Mouse (Mus musculus): ENCODE data around the gene Nebl. TPM values are rescaled to one million over a fixed set of nuclear protein-coding genes. Genes with fewer than 3 reads are reported as not detected.
A peak's percentile ranks its signal among the peaks of the same experiment; 100 is the strongest.

Gene Nebl
- polyA plus RNA-seq (2012; rRNA removed) = 6.5 and 7.3 TPM in 2 replicates

DNA sequence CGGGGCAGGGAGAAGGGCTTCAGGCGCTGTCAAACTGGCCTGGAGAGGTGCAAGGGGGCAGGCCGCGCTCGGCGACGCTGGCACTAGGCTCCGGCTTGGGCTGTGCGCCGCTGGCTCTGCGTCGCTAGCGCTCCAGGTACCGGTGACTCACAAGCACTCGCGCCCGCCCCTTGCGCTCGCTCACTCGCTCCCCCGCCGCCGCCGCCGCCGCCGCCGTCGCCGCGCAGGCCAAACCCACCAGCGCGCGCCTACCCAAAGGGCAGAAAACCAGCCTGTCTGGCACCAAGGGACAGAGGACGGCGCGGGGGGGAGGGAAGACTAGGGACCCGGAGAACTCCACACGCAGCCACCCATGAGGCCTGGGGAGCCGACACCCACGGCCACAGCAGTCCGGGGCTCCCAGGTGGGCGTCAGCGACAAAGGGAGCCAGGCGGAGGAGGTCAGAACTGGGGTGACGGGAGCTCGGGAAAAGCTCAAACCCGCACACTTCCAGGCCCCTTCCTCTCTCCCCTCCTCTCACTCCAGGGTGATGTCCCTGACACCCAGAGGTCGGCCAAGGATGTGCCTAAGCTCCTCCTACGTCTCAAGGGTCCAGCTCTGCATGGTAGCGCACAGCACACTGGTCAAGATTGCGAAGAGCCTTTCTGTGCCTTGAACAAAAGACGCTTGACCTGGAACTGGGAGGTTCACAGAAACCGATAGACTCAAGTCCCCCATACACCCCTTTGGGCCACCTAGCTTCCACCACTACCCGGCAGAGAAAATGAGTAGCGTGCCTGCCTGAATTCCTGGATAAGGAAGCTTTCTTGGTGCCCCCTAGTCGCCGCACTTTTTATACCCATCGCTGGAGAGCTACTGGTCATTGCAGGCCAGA lies at the start of gene Nebl:
Nebl (minus strand) TSS at position 508 of the 874 bp plus-strand sequence.
- Histone ChIP-seq H3K36me3 (ENCODE audit: control insufficient read depth, insufficient read depth, low read length) (no peaks in the 10 kb centered on the region), H3K27me3 (ENCODE audit: control insufficient read depth, insufficient read depth, low read length) (peaks cover 8% of the 10 kb centered on the region), H3K27ac (ENCODE audit: insufficient read depth, low read length) (no peak within 1 kb of the TSS), H3K4me3 (ENCODE audit: extremely low read depth, insufficient read depth, insufficient read length) (peak within 1 kb of the TSS; percentile 43), H3K4me1 (ENCODE audit: control insufficient read depth, insufficient read depth, insufficient read length) (no peaks in the 10 kb centered on the region)
- 4% methylated on average over 59 of the region's 59 CpGs for WGBS
- TF ChIP-seq POLR2A (IDR thresholded peaks at IDR 0.05; ENCODE audit: low read depth, low read length) = no peak
- TF ChIP-seq CTCF (IDR thresholded peaks at IDR 0.05; ENCODE audit: extremely low read depth, insufficient read depth, insufficient read length, insufficient replicate concordance) = no peak
- no peak for DNase-seq (ENCODE audit: low read depth in 1 of 2, low spot score in 2 of 2)

- no peaks in the 10 kb centered on the region for H3K36me3 ChIP-seq (ENCODE audit: control insufficient read depth, insufficient read depth, low read length)
- no peaks in the 10 kb centered on the region for H3K4me1 ChIP-seq (ENCODE audit: control insufficient read depth, insufficient read depth, insufficient read length)
- DNase-seq (ENCODE audit: low read depth in 1 of 2, low spot score in 2 of 2) = no peak
- 92% methylated on average over 4 of the region's 4 CpGs for WGBS
- H3K27me3 ChIP-seq (ENCODE audit: control insufficient read depth, insufficient read depth, low read length) = no peaks in the 10 kb centered on the region
- no peak overlapping the region for H3K27ac ChIP-seq (ENCODE audit: insufficient read depth, low read length)
- TF ChIP-seq POLR2A (IDR thresholded peaks at IDR 0.05; ENCODE audit: low read depth, low read length) (no peak), CTCF (IDR thresholded peaks at IDR 0.05; ENCODE audit: extremely low read depth, insufficient read depth, insufficient read length, insufficient replicate concordance) (no peak)
- H3K4me3 ChIP-seq (ENCODE audit: extremely low read depth, insufficient read depth, insufficient read length) = no peak overlapping the region
Observed at GRCm38 (mm10) chr2:17770246-17770825, 39.1 kb upstream of the Nebl start.

GRCm38 (mm10) chr2:17769242-17769755 lies 38.0 kb upstream of the Nebl start:
- no peak for DNase-seq (ENCODE audit: low read depth in 1 of 2, low spot score in 2 of 2)
- no peaks in the 10 kb centered on the region for H3K4me1 ChIP-seq (ENCODE audit: control insufficient read depth, insufficient read depth, insufficient read length)
- 54% methylated on average over 5 of the region's 5 CpGs for WGBS
- no peak overlapping the region for H3K27ac ChIP-seq (ENCODE audit: insufficient read depth, low read length)
- no peaks in the 10 kb centered on the region for H3K36me3 ChIP-seq (ENCODE audit: control insufficient read depth, insufficient read depth, low read length)
- H3K27me3 ChIP-seq (ENCODE audit: control insufficient read depth, insufficient read depth, low read length) = no peaks in the 10 kb centered on the region
- no peak overlapping the region for H3K4me3 ChIP-seq (ENCODE audit: extremely low read depth, insufficient read depth, insufficient read length)
- TF ChIP-seq POLR2A (IDR thresholded peaks at IDR 0.05; ENCODE audit: low read depth, low read length) (no peak), CTCF (IDR thresholded peaks at IDR 0.05; ENCODE audit: extremely low read depth, insufficient read depth, insufficient read length, insufficient replicate concordance) (no peak)

GRCm38 (mm10) chr2:17756271-17756670 lies 25.0 kb upstream of the Nebl start:
- H3K27ac ChIP-seq (ENCODE audit: insufficient read depth, low read length) = no peak overlapping the region
- no peak overlapping the region for H3K4me3 ChIP-seq (ENCODE audit: extremely low read depth, insufficient read depth, insufficient read length)
- TF ChIP-seq CTCF (IDR thresholded peaks at IDR 0.05; ENCODE audit: extremely low read depth, insufficient read depth, insufficient read length, insufficient replicate concordance) (no peak), POLR2A (IDR thresholded peaks at IDR 0.05; ENCODE audit: low read depth, low read length) (no peak)
- no peaks in the 10 kb centered on the region; the same call in 1 of the 2 replicates for H3K27me3 ChIP-seq (ENCODE audit: control insufficient read depth, insufficient read depth, low read length)
- H3K36me3 ChIP-seq (ENCODE audit: control insufficient read depth, insufficient read depth, low read length) = no peaks in the 10 kb centered on the region
- 83% methylated on average over 4 of the region's 4 CpGs for WGBS
- DNase-seq (ENCODE audit: low read depth in 1 of 2, low spot score in 2 of 2) = no peak
- H3K4me1 ChIP-seq (ENCODE audit: control insufficient read depth, insufficient read depth, insufficient read length) = no peaks in the 10 kb centered on the region

- no peak overlapping the region for H3K27ac ChIP-seq (ENCODE audit: insufficient read depth, low read length)
- 28% methylated on average over 11 of the region's 11 CpGs for WGBS
- H3K4me1 ChIP-seq (ENCODE audit: control insufficient read depth, insufficient read depth, insufficient read length) = peaks cover 5% of the 10 kb centered on the region; the same call in 1 of the 2 replicates
- DNase-seq (ENCODE audit: low read depth in 1 of 2, low spot score in 2 of 2) = no peak
- no peaks in the 10 kb centered on the region for H3K36me3 ChIP-seq (ENCODE audit: control insufficient read depth, insufficient read depth, low read length)
- TF ChIP-seq CTCF (IDR thresholded peaks at IDR 0.05; ENCODE audit: extremely low read depth, insufficient read depth, insufficient read length, insufficient replicate concordance) = no peak
- no peak for TF ChIP-seq POLR2A (IDR thresholded peaks at IDR 0.05; ENCODE audit: low read depth, low read length)
- no peaks in the 10 kb centered on the region for H3K27me3 ChIP-seq (ENCODE audit: control insufficient read depth, insufficient read depth, low read length)
- no peak overlapping the region for H3K4me3 ChIP-seq (ENCODE audit: extremely low read depth, insufficient read depth, insufficient read length)
Observed at GRCm38 (mm10) chr2:17742051-17742763, 10.9 kb upstream of the Nebl start.

GRCm38 (mm10) chr2:17741555-17741954 lies 10.3 kb upstream of the Nebl start:
- Histone ChIP-seq H3K27ac (ENCODE audit: insufficient read depth, low read length) (no peak overlapping the region), H3K4me3 (ENCODE audit: extremely low read depth, insufficient read depth, insufficient read length) (peak overlapping the region; percentile 14; the same call in 1 of the 2 replicates), H3K27me3 (ENCODE audit: control insufficient read depth, insufficient read depth, low read length) (no peaks in the 10 kb centered on the region), H3K36me3 (ENCODE audit: control insufficient read depth, insufficient read depth, low read length) (no peaks in the 10 kb centered on the region), H3K4me1 (ENCODE audit: control insufficient read depth, insufficient read depth, insufficient read length) (peaks cover 5% of the 10 kb centered on the region; the same call in 1 of the 2 replicates)
- TF ChIP-seq POLR2A (IDR thresholded peaks at IDR 0.05; ENCODE audit: low read depth, low read length) = no peak
- no peak for TF ChIP-seq CTCF (IDR thresholded peaks at IDR 0.05; ENCODE audit: extremely low read depth, insufficient read depth, insufficient read length, insufficient replicate concordance)
- 3% methylated on average over 16 of the region's 16 CpGs for WGBS
- DNase-seq (ENCODE audit: low read depth in 1 of 2, low spot score in 2 of 2) = peak in 1 of 2 experiments; percentile 4

All from spleen, adult 2 months (tissue).